Mouse (Mus musculus): Measurements from ENCODE around the gene Mical2.

GRCm38 (mm10) chr7:112283606-112284310 is 58.1 kb downstream of the Mical2 start:
- TF ChIP-seq CTCF (IDR thresholded peaks at IDR 0.05; ENCODE audit: low read depth) (no peak), EP300 (IDR thresholded peaks at IDR 0.05; ENCODE audit: low read depth) (no peak)

All from liver, postnatal 0 days (tissue).